Mouse (Mus musculus) CH12.LX (cell line): Measurements from ENCODE around the gene Tmem251. TPM values are rescaled to one million over a fixed set of nuclear protein-coding genes. Genes with fewer than 3 reads are reported as not detected.

ENCODE experiments used
- DNase-seq: peaks from one replicate; pipeline ENCODE4 v3.0.0-alpha.2; 2013; ENCODE audit errors: extremely low read depth
- H3K27ac ChIP-seq: 2 replicates; pipeline ENCODE4 v1.5.1; 2012; ENCODE audit warnings: low read depth, mild to moderate bottlenecking, control low read depth, moderate library complexity; ENCODE audit not compliant: insufficient read depth
- H3K27me3 ChIP-seq: replicated peaks from 2 replicates; pipeline ENCODE3; 2012; ENCODE audit warnings: inconsistent platforms
- H3K36me3 ChIP-seq, 2 experiments: replicated peaks in 1 of 2; 2 replicates each; pipeline versions ENCODE3 to v1.6.1; 2012; ENCODE audit warnings: inconsistent platforms in 1 of 2, low read length in 1 of 2, mild to moderate bottlenecking in 1 of 2, mixed read lengths in 1 of 2, moderate library complexity in 1 of 2; ENCODE audit not compliant: control insufficient read depth in 1 of 2, insufficient read depth in 1 of 2
- H3K4me1 ChIP-seq, 2 experiments: 2 replicates each; pipeline ENCODE4 v1.6.1; 2012; ENCODE audit warnings: inconsistent platforms in 1 of 2, moderate library complexity in 1 of 2; ENCODE audit not compliant: insufficient read depth in 2 of 2, control insufficient read depth in 1 of 2
- H3K4me2 ChIP-seq: 2 replicates; pipeline ENCODE4 v1.6.1; 2012; ENCODE audit warnings: low read depth, mild to moderate bottlenecking, control low read depth; ENCODE audit not compliant: poor library complexity, insufficient read depth, severe bottlenecking
- H3K4me3 ChIP-seq, 3 experiments: fragments of 150-350 bp in 1 of 3; sonication (generic) in 1 of 3; replicated peaks in 1 of 3; 2 replicates each; pipeline versions ENCODE3 to v1.5.1; 2011 to 2012; ENCODE audit warnings: low read depth in 2 of 3, low read length in 2 of 3, mild to moderate bottlenecking in 2 of 3, moderate library complexity in 2 of 3, control low read depth in 1 of 3, improper control_type of control experiment in 1 of 3, inconsistent platforms in 1 of 3, mixed read lengths in 1 of 3; ENCODE audit not compliant: poor library complexity in 1 of 3
- H3K79me2 ChIP-seq: replicated peaks from 2 replicates; pipeline ENCODE4 v1.6.1; 2012; ENCODE audit warnings: mild to moderate bottlenecking, moderate library complexity; ENCODE audit not compliant: control insufficient read depth, poor library complexity, insufficient read depth, severe bottlenecking; ENCODE audit errors: extremely low read depth
- H3K9ac ChIP-seq: 2 replicates; pipeline ENCODE4 v1.6.1; 2012; ENCODE audit warnings: low read depth, mild to moderate bottlenecking, control low read depth, moderate library complexity; ENCODE audit not compliant: insufficient read depth
- H3K9me3 ChIP-seq: replicated peaks from 2 replicates; pipeline ENCODE3; 2012; ENCODE audit warnings: low read length, inconsistent platforms, mixed read lengths
- GABPA ChIP-seq: IDR thresholded peaks from 2 replicates; pipeline ENCODE4 v1.6.1; 2012; ENCODE audit warnings: low read depth, low read length, improper control_type of control experiment, inconsistent platforms; ENCODE audit not compliant: insufficient replicate concordance
- IRF4 ChIP-seq: IDR thresholded peaks from 2 replicates; pipeline ENCODE4 v1.6.1; 2014; ENCODE audit warnings: low read depth, mild to moderate bottlenecking, inconsistent platforms, low read length, improper control_type of control experiment
- JUN ChIP-seq: IDR thresholded peaks from 2 replicates; pipeline ENCODE4 v1.6.1; 2011; ENCODE audit warnings: low read depth, mild to moderate bottlenecking, low read length, improper control_type of control experiment, moderate library complexity; ENCODE audit not compliant: insufficient read depth
- JUND ChIP-seq: conservative IDR thresholded peaks from 2 replicates; pipeline ENCODE4 v1.6.1; 2011; ENCODE audit warnings: low read depth, low read length, improper control_type of control experiment
- KAT2A ChIP-seq: IDR thresholded peaks from 2 replicates; pipeline ENCODE4 v1.6.1; 2012; ENCODE audit warnings: low read length, improper control_type of control experiment, inconsistent platforms; ENCODE audit not compliant: insufficient replicate concordance
- MAX ChIP-seq: IDR thresholded peaks from 2 replicates; pipeline ENCODE4 v1.6.1; 2011; ENCODE audit warnings: low read length, improper control_type of control experiment
- MEF2A ChIP-seq: IDR thresholded peaks from 2 replicates; pipeline ENCODE4 v1.6.1; 2014; ENCODE audit warnings: low read depth, mild to moderate bottlenecking, inconsistent platforms, low read length, improper control_type of control experiment, borderline replicate concordance
- MXI1 ChIP-seq: IDR thresholded peaks from 2 replicates; pipeline ENCODE4 v1.6.1; 2011; ENCODE audit warnings: mild to moderate bottlenecking, low read depth, low read length, improper control_type of control experiment
- NELFE ChIP-seq: IDR thresholded peaks from 2 replicates; pipeline ENCODE4 v1.6.1; 2011; ENCODE audit warnings: low read depth, low read length, improper control_type of control experiment
- NRF1 ChIP-seq: IDR thresholded peaks from 2 replicates; pipeline ENCODE4 v1.6.1; 2014; ENCODE audit warnings: low read depth, mild to moderate bottlenecking, inconsistent platforms, low read length, improper control_type of control experiment, moderate library complexity
- PAX5 ChIP-seq: IDR thresholded peaks from 2 replicates; pipeline ENCODE4 v1.6.1; 2012; ENCODE audit warnings: low read length, inconsistent platforms, mixed read lengths
- POLR2A ChIP-seq: IDR thresholded peaks from 2 replicates; pipeline ENCODE4 v1.6.1; 2011; ENCODE audit warnings: low read depth, mild to moderate bottlenecking, improper control_type of control experiment, low read length
- POLR2AphosphoS2 ChIP-seq: IDR thresholded peaks from 2 replicates; pipeline ENCODE4 v1.6.1; 2011; ENCODE audit warnings: low read depth, low read length, improper control_type of control experiment
- RAD21 ChIP-seq: IDR thresholded peaks from 2 replicates; pipeline ENCODE4 v1.6.1; 2011; ENCODE audit warnings: low read depth, mild to moderate bottlenecking, low read length, improper control_type of control experiment, moderate library complexity
- SIN3A ChIP-seq: IDR thresholded peaks from 2 replicates; pipeline ENCODE4 v1.6.1; 2012; ENCODE audit warnings: low read length, improper control_type of control experiment, inconsistent platforms
- SMC3 ChIP-seq: IDR thresholded peaks from 2 replicates; pipeline ENCODE4 v1.6.1; 2011; ENCODE audit warnings: low read depth, low read length, improper control_type of control experiment
- TCF12 ChIP-seq: IDR thresholded peaks from 2 replicates; pipeline ENCODE4 v1.6.1; 2014; ENCODE audit warnings: low read depth, mild to moderate bottlenecking, inconsistent platforms, low read length, improper control_type of control experiment
- ZC3H11A ChIP-seq: IDR thresholded peaks from 2 replicates; pipeline ENCODE4 v1.6.1; 2012; ENCODE audit warnings: low read depth, mild to moderate bottlenecking, inconsistent platforms, low read length, improper control_type of control experiment
- dilution Hi-C: fragments of 300-500 bp; cut with MboI; formaldehyde crosslinking; loops from 2 replicates; pipeline ENCODE4 v1.14.3; 2020; ENCODE audit warnings: low sequenced_read_pairs; ENCODE audit not compliant: extremely low pct_unique_long_range_greater_than_20kb, extremely low pct_ligation_motif_present
- in situ Hi-C: fragments of 300-500 bp; cut with MboI; formaldehyde crosslinking; loops from 3 replicates; pipeline ENCODE4 v1.14.3; 2019; ENCODE audit warnings: low sequenced_read_pairs, low pct_ligation_motif_present, low pct_unique_long_range_greater_than_20kb, mixed read lengths
- polyA plus RNA-seq: library from polyadenylated mRNA; unstranded; fragments of >175 nt; gene quantifications from 2 replicates; pipeline ENCODE4 v1.2.1, GENCODE M21; 2012; ENCODE audit warnings: low read depth; ENCODE audit not compliant: insufficient read length
- total RNA-seq, 2 experiments: library from RNA; depleted of rRNA; stranded (reverse); fragments of 300-350 nt in 1 of 2; fragments of >200 nt in 1 of 2; gene quantifications; 2 replicates each; pipeline ENCODE4 v1.2.3; 2012 to 2014

Tmem251 gene
- total and polyA plus RNA-seq, 3 experiments, result 3.9 to 13.9 (median 11.1) TPM

GRCm38 (mm10) chr12:102784899-102785592, 41.5 kb downstream of the Tmem251 start:
- no peak overlapping the region for H3K4me2 ChIP-seq
- H3K79me2 ChIP-seq, result no peaks in the 10 kb centered on the region
- dilution Hi-C loops (no loop called here), in situ Hi-C loops (no loop called here)
- DNase-seq, result no peak
- H3K27ac ChIP-seq, result no peak overlapping the region
- H3K9me3 ChIP-seq, result no peaks in the 10 kb centered on the region
- H3K4me3 ChIP-seq, result no peak overlapping the region
- peaks cover 22 to 59% of the 10 kb centered on the region in 2 experiments for H3K36me3 ChIP-seq
- TF ChIP-seq ZC3H11A (no peak), JUN (no peak), IRF4 (no peak), SMC3 (no peak), MAX (no peak), JUND (no peak), TCF12 (no peak)
- H3K9ac ChIP-seq, result no peak overlapping the region
- H3K27me3 ChIP-seq, result no peaks in the 10 kb centered on the region
- peaks cover 0 to 16% of the 10 kb centered on the region in 2 experiments; a peak in 2 of 4 replicates for H3K4me1 ChIP-seq

DNA sequence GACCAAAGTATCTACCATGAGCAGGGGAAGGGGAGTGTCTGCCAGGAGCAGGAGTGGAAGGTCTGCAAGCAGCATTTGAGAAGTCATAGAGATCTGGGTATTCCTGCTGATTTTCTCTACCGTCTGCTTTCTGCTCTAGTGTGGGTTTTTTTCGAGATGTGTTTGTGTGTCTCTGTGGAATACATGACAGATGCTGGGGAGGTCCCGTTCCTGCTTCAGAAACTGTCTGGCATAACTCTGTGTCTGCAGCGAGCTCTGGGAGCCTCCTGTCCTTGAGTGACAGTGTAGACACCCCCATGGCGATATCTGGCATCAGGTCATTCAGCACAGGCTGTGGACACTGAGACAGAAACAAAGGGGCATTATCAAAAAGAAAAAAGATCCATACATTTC, 42.0 kb downstream of the Tmem251 start:
- peaks cover 27 to 62% of the 10 kb centered on the region in 2 experiments for H3K36me3 ChIP-seq
- H3K9me3 ChIP-seq, result no peaks in the 10 kb centered on the region
- no peaks in the 10 kb centered on the region for H3K27me3 ChIP-seq
- dilution Hi-C loops (no loop called here), in situ Hi-C loops (no loop called here)
- no peak for TF ChIP-seq PAX5
- no peak for TF ChIP-seq KAT2A
- TF ChIP-seq GABPA, result no peak
- no peak for TF ChIP-seq IRF4
- no peak for TF ChIP-seq NELFE
- TF ChIP-seq MAX, result no peak
- no peak for TF ChIP-seq NRF1
- H3K4me1 ChIP-seq, result peaks cover 0 to 16% of the 10 kb centered on the region in 2 experiments; a peak in 2 of 4 replicates
- DNase-seq, result no peak
- no peaks in the 10 kb centered on the region for H3K79me2 ChIP-seq
- H3K9ac ChIP-seq, result no peak overlapping the region
- H3K27ac ChIP-seq, result no peak overlapping the region
- no peak overlapping the region for H3K4me2 ChIP-seq
- H3K4me3 ChIP-seq, result no peak overlapping the region

DNA sequence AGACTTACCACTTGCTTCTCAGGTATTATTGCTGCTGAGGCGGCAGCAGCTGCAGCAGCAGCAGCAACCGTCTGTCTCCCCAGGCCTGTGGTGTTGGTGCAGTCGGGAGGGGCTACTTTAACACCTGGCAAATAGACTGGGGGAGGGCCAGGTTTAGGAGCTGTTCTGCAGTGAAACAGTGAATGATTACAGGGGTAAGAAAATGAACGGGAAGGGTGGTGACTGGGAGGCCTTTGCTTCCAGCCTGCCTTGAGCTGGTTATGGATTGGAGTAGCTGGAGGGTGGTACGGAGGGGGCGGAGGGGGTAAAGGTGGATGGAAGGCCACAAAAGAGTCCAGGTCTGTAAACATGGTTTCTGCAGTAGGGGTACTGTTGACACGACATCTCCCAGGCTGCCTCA, 44.4 kb downstream of the Tmem251 start:
- Histone ChIP-seq H3K79me2 (no peaks in the 10 kb centered on the region), H3K4me3 (no peak overlapping the region), H3K9me3 (no peaks in the 10 kb centered on the region), H3K27me3 (no peaks in the 10 kb centered on the region), H3K9ac (no peak overlapping the region), H3K27ac (no peak overlapping the region), H3K4me2 (no peak overlapping the region), H3K36me3 (peaks cover 29 to 75% of the 10 kb centered on the region in 2 experiments), H3K4me1 (peaks cover 0 to 16% of the 10 kb centered on the region in 2 experiments; a peak in 2 of 4 replicates)
- in situ Hi-C loops (no loop called here), dilution Hi-C loops (no loop called here)
- no peak for DNase-seq
- TF ChIP-seq SIN3A, result no peak
- TF ChIP-seq GABPA, result no peak
- no peak for TF ChIP-seq RAD21
- TF ChIP-seq ZC3H11A, result no peak
- no peak for TF ChIP-seq POLR2A
- TF ChIP-seq MEF2A, result no peak
- TF ChIP-seq JUND, result no peak
- no peak for TF ChIP-seq NRF1
- no peak for TF ChIP-seq POLR2AphosphoS2
- TF ChIP-seq MXI1, result no peak
- no peak for TF ChIP-seq MAX
